ENCODE assay signal across 1 mouse cellular context in the genomic region with DNA sequence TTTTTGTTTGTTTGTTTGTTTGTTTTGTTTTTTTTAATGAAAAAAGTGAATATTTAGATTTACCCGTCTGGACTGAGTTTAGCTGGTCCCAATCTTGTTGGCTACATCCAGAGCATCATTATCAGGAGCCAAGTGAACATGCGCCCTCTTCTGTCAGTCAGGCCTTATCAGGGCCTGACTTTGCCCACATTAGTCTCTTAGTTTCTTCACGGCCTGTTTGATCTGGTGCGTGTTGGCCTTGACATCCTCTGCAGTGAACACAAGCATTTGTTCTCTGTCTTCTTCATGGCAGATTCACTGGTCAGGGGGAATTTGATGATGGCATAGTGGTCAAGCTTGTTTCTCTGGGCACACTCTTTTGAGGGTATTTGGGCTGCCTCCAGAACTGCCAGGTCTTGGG.
TF ChIP-seq lines count a peak whose summit lies in the region.

No protein-coding gene starts in this region.

TF ChIP-seq in MEL, 35 proteins besides CTCF, POLR2A, EP300 and RAD21:
- TF ChIP-seq GATA1 (IDR thresholded peaks at IDR 0.05; ENCODE audit: low read depth, low read length) (peak; percentile 70), POLR2AphosphoS2 (IDR thresholded peaks at IDR 0.05; ENCODE audit: low read length) (no peak), SMC3 (IDR thresholded peaks at IDR 0.05; ENCODE audit: low read depth, low read length) (peak; percentile 58), ETS1 (IDR thresholded peaks at IDR 0.05; ENCODE audit: low read depth, low read length) (no peak), NELFE (IDR thresholded peaks at IDR 0.05; ENCODE audit: low read depth, low read length) (no peak)
